Mouse (Mus musculus): ENCODE data around the gene Erc2.

Gene Erc2

DNA sequence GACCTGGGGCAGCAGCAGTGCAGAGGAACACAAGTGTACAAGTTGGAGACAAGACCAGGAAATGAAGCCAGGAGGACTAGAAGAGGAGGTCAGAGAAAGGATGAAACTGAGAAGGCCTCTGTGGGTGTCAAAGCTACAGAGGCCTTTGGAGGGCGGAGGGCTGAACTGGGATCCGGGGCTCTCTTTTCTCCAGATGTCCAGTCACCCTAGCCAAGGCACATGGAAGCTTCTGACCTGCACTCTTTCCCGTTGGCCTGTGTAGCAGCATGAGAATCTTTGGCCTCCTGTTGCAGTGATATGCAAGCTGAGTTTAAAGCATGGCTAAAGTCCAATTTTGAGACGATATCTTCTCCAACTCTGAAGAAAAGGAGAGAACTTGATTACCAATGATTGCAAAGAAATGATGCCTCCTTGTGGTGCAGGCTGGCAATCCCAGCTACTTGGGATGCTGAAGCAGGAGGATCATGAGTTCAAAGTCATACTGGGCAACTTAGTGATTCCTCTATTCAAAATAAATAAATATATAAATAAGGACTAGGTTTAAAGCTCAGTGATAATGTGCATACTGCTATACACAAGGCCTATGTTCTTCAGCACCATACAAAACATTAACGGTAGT, 699.8 kb downstream of the Erc2 start:
- no peak for DNase-seq

DNA sequence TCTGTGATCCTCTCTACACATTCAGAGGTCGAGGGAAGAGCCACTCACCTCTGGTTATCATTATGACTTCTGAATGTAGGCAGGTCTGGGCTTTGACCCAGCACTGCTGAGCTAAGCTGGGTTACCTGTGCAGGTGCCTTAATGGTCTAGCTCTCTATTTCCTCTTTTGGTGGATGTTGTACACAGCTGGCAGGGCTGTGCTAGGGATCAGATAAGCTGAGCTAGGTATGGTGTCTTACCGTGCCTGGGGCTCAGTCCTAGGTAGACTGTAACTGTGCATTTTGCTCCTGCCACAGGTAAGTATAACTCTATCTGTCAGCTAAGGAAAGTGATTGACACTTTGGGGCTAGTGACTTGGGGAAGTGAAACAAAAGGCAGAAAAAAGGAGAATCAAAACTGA, 701.0 kb downstream of the Erc2 start:
- no peak for DNase-seq

DNA sequence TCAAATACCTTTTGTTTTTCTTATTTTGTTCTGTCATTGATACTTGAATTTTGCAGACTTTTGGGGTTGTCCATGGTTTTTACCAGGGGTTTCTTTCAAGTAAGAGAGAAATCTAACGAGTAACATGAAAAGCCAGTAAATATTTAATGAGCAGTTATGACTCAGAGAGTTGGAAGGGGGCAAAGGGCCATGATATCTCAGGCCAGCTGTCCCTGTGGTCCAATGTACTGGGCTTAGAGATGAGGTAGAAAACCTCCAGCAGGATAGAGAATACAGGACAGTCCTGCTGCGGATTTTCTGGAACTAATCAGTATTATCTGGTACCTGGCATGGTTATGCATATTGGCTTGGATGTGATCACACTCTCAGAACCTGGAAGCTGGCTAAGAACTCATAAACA, 701.5 kb downstream of the Erc2 start:
- DNase-seq, result no peak

- no peak for DNase-seq
Observed at GRCm38 (mm10) chr14:28326456-28326855, 704.2 kb downstream of the Erc2 start.

DNA sequence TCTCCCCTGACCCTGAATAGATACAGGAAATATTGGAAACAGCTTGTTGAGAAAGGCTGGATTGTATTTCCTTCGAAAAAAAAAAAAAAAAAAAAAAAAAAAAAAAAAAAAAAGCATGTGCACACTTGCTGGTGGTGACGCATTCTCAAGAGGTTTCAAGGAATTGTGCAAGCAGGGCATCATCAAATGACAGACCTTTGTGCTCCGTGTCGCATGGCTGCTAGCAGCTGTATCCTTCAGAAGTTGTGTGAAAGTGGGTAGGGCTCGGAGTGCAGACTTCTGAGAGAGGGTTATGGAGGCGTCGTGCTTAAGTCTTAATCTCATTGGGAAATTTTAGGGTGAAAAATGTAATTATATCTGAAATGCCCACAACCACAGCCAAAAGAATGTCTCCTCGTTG, 706.3 kb downstream of the Erc2 start:
- DNase-seq, result no peak

DNA sequence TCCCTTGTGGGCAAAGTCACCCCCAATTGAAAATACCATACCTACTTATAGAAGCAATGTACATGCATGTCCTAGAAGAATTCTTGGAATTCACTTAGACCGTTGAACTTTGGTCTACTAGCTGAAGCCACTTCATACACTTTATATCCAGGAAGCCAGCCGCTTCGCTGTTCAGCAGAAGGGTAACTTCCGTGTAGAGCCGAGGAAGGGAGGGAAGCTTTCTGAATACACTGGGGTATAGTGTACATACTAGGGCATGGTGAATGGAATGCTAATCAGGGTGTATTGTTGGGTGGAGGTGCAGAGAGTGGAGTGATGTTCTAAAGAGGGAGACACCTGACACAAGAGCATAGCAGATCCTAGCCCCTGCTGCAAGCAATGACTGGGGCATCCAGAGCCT, 708.9 kb downstream of the Erc2 start:
- no peak for DNase-seq

- no peak for DNase-seq
Observed at GRCm38 (mm10) chr14:28332351-28332953, 710.2 kb downstream of the Erc2 start.

DNA sequence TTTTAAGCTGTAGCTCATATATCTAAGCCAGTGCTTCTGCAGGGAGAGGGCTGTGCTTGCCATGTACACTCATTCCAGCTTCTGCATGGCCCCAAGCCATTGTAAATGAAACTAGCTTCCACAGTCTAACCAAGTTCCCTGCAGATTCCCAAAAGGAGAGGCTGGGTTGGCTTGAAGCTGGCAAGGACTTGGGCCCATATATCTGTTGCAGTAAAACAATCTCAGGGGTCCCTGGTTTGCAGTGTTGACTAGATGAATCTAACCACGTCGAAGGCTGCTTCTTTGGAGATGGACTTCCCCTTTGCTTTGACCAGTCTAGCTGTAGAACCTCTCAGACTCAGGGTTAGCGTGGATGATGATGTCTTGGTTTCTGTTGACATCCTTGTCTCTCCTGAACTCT, 716.9 kb downstream of the Erc2 start:
- no peak for DNase-seq

GRCm38 (mm10) chr14:28349129-28349528, 726.9 kb downstream of the Erc2 start:
- no peak for DNase-seq

DNA sequence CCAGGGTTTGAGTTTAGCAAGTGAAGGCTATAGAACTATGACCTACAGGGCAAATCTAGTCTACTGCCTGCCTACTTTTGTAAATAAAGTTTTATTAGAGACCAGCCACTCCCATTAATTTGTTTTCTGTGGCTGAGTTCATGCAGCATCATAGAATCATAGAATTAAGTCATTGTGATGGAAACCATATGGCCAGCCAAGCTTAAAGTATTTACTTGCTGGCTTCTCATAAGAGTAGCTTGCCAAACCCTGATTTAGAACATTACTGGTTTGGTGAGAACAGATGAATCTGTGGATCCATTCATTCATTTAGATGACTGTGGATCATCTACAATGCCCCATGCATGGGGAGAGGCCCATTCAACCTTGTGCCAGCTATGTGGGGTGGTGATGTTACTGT, 733.8 kb downstream of the Erc2 start:
- DNase-seq, result no peak

- no peak for DNase-seq
Observed at GRCm38 (mm10) chr14:28359502-28359901, 737.3 kb downstream of the Erc2 start.

GRCm38 (mm10) chr14:28359983-28360382, 737.8 kb downstream of the Erc2 start:
- DNase-seq, result no peak

DNA sequence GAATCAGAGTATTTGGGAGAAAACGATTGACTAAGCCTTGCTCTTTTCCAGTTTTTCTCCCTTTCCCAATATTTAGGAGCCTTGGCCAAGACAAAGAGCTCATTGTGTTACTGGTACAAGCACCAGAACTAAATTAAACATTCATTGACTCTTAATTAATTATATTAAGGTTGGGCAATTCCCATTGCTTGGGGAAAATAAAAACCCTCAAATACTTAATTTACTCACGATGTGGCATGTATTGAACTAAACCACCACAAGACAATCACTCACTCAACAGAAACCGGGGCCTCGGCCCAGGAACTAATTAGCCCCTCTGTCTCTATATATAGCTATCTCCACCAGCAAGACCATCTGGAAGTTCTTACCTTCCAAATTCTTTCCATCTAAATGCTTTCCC, 740.1 kb downstream of the Erc2 start:
- DNase-seq, result no peak

DNA sequence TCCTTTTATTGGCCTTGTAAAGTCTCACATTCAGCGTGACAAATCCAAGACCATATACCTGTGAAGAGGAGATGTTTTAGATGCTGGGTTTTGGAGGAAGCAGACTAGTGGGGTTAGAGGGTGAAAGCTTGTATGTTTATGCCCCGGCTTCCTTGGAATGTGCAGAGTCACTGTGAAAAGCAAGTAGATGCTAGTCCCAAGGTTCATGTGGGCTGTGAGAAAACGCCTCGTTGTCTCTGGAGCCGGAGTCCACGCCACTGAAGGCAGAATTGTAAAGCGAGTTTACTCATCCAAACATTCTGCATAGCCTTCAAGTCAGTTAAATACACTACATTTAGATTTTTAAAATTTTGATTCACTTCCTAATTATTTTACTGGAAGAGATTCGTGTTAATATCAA, 748.5 kb downstream of the Erc2 start:
- no peak for DNase-seq

GRCm38 (mm10) chr14:28371651-28372050, 749.4 kb downstream of the Erc2 start:
- no peak for DNase-seq

DNA sequence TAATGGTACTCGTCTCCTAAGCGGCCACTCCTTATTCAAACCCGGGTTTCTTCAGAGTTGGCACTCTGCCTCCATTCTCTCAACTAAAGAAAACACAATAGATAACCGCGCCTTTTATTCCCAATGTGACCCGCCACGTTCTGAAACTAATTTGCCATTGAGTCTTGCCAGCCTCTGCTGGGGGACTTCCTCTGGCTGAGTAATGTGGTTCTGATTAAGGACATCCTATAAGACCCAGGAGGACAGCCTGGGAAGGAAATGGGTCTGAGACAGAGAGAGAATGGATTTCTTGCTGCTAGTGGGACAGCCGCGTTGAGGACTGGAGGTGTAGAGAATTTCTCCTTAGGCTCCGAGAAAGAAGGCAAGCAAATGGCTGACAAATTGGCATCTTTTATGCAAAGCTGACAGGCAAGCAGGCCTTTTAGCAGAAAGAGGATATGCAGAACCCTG, 753.4 kb downstream of the Erc2 start:
- no peak for DNase-seq

DNA sequence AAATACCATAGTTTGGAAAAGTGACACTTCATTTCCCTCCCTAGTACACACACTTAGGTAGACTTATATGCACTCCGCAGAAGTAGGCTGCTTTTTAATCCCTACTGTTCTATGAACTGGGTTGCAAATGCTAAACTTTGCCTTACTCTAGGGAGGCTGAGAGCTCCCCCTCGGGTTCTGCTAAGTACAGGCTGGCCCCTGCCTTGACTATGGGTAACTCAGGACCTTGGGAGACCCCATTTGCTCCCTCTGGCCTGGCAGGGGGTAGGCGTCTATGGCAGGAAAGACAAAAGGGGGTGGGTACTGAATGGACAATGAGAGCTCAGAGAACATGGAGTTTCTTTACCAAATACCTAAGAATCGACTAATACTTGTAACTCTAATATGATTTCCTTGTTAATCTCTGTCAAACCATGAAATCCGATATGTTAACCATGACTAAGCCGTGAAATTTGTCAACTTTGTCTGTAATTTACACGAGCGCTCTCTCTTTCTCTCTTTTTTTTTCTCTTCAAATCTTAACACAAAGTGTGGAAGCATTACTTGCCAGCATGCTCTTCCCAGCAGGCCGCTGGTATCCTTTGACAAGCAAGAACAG, 754.1 kb downstream of the Erc2 start:
- DNase-seq, result no peak

DNA sequence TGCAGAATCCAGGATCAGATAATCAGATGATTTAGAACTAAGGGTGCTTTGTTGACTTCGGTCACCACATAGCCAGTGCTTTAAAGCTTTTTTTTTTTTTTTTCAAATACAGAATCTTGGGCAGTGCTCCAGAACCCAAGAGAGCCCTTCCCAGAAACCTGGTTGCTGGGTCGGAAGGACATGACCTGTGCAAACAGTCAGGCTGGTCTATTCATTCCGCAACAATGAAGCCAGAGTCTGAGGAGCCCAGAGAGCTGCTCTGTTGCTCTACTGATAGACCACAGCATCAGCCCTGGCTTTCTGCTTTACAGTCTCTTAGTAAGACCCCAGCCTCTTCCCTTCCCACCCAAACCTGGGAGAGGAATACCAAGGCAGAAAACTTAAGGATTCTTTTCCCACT, 755.3 kb downstream of the Erc2 start:
- DNase-seq, result no peak

- no peak for DNase-seq
Observed at GRCm38 (mm10) chr14:28380129-28380528, 757.9 kb downstream of the Erc2 start.

GRCm38 (mm10) chr14:28381801-28382550, 759.7 kb downstream of the Erc2 start:
- DNase-seq, result no peak

GRCm38 (mm10) chr14:28386815-28387607, 764.8 kb downstream of the Erc2 start:
- peak; percentile 65 for DNase-seq

- no peak for DNase-seq
Observed at GRCm38 (mm10) chr14:28398915-28399314, 776.7 kb downstream of the Erc2 start.

DNA sequence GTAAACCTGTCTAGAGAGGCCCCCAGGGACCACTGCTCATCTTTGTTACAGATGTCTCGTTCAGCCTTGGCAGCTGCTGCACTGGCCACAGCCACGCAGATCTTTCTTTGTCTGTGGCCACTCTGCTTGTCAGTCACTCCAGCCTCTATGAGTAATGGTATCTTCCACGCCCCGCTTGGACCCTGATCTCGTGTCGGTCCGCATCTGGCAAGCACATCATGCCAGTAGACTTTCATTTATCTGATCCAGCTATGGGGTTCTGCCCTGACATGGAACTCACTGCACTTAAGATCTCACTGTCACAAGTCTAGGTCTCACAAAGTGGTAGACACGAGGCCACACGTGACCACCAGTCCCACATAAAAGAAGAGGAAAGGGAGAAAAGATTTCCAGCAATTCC, 777.7 kb downstream of the Erc2 start:
- no peak for DNase-seq
